Mouse (Mus musculus): ENCODE data around the gene Set. TPM values are rescaled to one million over a fixed set of nuclear protein-coding genes. Genes with fewer than 3 reads are reported as not detected.

Gene Set
- polyA plus RNA-seq, 1 experiment from 2014 or later = 393 TPM

- no peak overlapping the region for H3K4me3 ChIP-seq (ENCODE audit: low read depth, low read length)
- no peak for DNase-seq (ENCODE audit: low spot score)
- H3K4me2 ChIP-seq (ENCODE audit: low read length) = no peak overlapping the region
- H3K27ac ChIP-seq (ENCODE audit: low read depth, low read length) = no peak overlapping the region
- WGBS = 93% methylated on average over 12 of the region's 12 CpGs
- no peak for ATAC-seq
- H3K9ac ChIP-seq (ENCODE audit: low read length) = no peak overlapping the region
- H3K36me3 ChIP-seq (ENCODE audit: control insufficient read depth, insufficient read depth, low read length) = 0 out of 2 replicates have a peak, but pooled peaks cover 8% of the 10 kb centered on the region
- no peaks in the 10 kb centered on the region for H3K27me3 ChIP-seq (replicated peaks; ENCODE audit: control insufficient read depth, insufficient read depth, low read length)
- H3K4me1 ChIP-seq (ENCODE audit: control insufficient read depth, insufficient read depth, low read length) = peaks cover 8% of the 10 kb centered on the region
- no peaks in the 10 kb centered on the region for H3K9me3 ChIP-seq (replicated peaks; ENCODE audit: control insufficient read depth, low read length)
Observed at GRCm38 (mm10) chr2:30091521-30091920, 34.3 kb downstream of the Set start.

GRCm38 (mm10) chr2:30092280-30092918 is 35.2 kb downstream of the Set start:
- DNase-seq (ENCODE audit: low spot score) (no peak), ATAC-seq (no peak)
- WGBS = 49% methylated on average over 6 of the region's 6 CpGs
- Histone ChIP-seq H3K4me1 (ENCODE audit: control insufficient read depth, insufficient read depth, low read length) (peaks cover 8% of the 10 kb centered on the region), H3K9ac (ENCODE audit: low read length) (peak overlapping the region; percentile 72; the same call in 1 of the 2 replicates), H3K27me3 (replicated peaks; ENCODE audit: control insufficient read depth, insufficient read depth, low read length) (no peaks in the 10 kb centered on the region), H3K9me3 (replicated peaks; ENCODE audit: control insufficient read depth, low read length) (no peaks in the 10 kb centered on the region), H3K4me2 (ENCODE audit: low read length) (peak overlapping the region; percentile 75), H3K4me3 (ENCODE audit: low read depth, low read length) (peak overlapping the region; percentile 56), H3K27ac (ENCODE audit: low read depth, low read length) (no peak overlapping the region), H3K36me3 (ENCODE audit: control insufficient read depth, insufficient read depth, low read length) (peaks cover 16% of the 10 kb centered on the region; the same call in 1 of the 2 replicates)

GRCm38 (mm10) chr2:30093471-30094207 is 36.5 kb downstream of the Set start, which contains the start of gene Zdhhc12:
Zdhhc12 (minus strand) TSS chr2:30093648.
- peak within 1 kb of the TSS; percentile 72 for H3K9ac ChIP-seq (ENCODE audit: low read length)
- H3K4me2 ChIP-seq (ENCODE audit: low read length) = peak within 1 kb of the TSS; percentile 75
- peaks cover 25% of the 10 kb centered on the region for H3K36me3 ChIP-seq (ENCODE audit: control insufficient read depth, insufficient read depth, low read length)
- no peaks in the 10 kb centered on the region for H3K27me3 ChIP-seq (replicated peaks; ENCODE audit: control insufficient read depth, insufficient read depth, low read length)
- peaks cover 8% of the 10 kb centered on the region for H3K4me1 ChIP-seq (ENCODE audit: control insufficient read depth, insufficient read depth, low read length)
- ATAC-seq = peak; percentile 97
- under 1% methylated on average over 41 of the region's 51 CpGs for WGBS
- peak within 1 kb of the TSS; percentile 56 for H3K4me3 ChIP-seq (ENCODE audit: low read depth, low read length)
- DNase-seq (ENCODE audit: low spot score) = peak; percentile 96
- H3K27ac ChIP-seq (ENCODE audit: low read depth, low read length) = peak within 1 kb of the TSS; percentile 30; the same call in 1 of the 2 replicates
- H3K9me3 ChIP-seq (replicated peaks; ENCODE audit: control insufficient read depth, low read length) = no peaks in the 10 kb centered on the region

GRCm38 (mm10) chr2:30094208-30094588 is 37.0 kb downstream of the Set start:
- Histone ChIP-seq H3K4me3 (ENCODE audit: low read depth, low read length) (peak overlapping the region; percentile 56), H3K4me1 (ENCODE audit: control insufficient read depth, insufficient read depth, low read length) (peaks cover 8% of the 10 kb centered on the region), H3K4me2 (ENCODE audit: low read length) (peak overlapping the region; percentile 75), H3K27ac (ENCODE audit: low read depth, low read length) (0 out of 2 replicates have a peak overlapping the region, but pooled peaks have one; percentile 30), H3K9ac (ENCODE audit: low read length) (peak overlapping the region; percentile 72), H3K27me3 (replicated peaks; ENCODE audit: control insufficient read depth, insufficient read depth, low read length) (no peaks in the 10 kb centered on the region), H3K9me3 (replicated peaks; ENCODE audit: control insufficient read depth, low read length) (no peaks in the 10 kb centered on the region), H3K36me3 (ENCODE audit: control insufficient read depth, insufficient read depth, low read length) (peaks cover 31% of the 10 kb centered on the region)
- DNase-seq (ENCODE audit: low spot score) (peak; percentile 17), ATAC-seq (no peak)
- WGBS = 2% methylated on average over 13 of the region's 13 CpGs

GRCm38 (mm10) chr2:30095882-30096527 is 38.8 kb downstream of the Set start:
- DNase-seq (ENCODE audit: low spot score) = peak; percentile 61
- no peaks in the 10 kb centered on the region for H3K27me3 ChIP-seq (replicated peaks; ENCODE audit: control insufficient read depth, insufficient read depth, low read length)
- peaks cover 8% of the 10 kb centered on the region for H3K4me1 ChIP-seq (ENCODE audit: control insufficient read depth, insufficient read depth, low read length)
- peaks cover 41% of the 10 kb centered on the region for H3K36me3 ChIP-seq (ENCODE audit: control insufficient read depth, insufficient read depth, low read length)
- no peak overlapping the region for H3K4me3 ChIP-seq (ENCODE audit: low read depth, low read length)
- no peaks in the 10 kb centered on the region for H3K9me3 ChIP-seq (replicated peaks; ENCODE audit: control insufficient read depth, low read length)
- 87% methylated on average over 2 of the region's 2 CpGs for WGBS
- ATAC-seq = no peak
- no peak overlapping the region for H3K4me2 ChIP-seq (ENCODE audit: low read length)
- no peak overlapping the region for H3K27ac ChIP-seq (ENCODE audit: low read depth, low read length)
- H3K9ac ChIP-seq (ENCODE audit: low read length) = no peak overlapping the region

- H3K27me3 ChIP-seq (replicated peaks; ENCODE audit: control insufficient read depth, insufficient read depth, low read length) = no peaks in the 10 kb centered on the region
- ATAC-seq (no peak), DNase-seq (ENCODE audit: low spot score) (no peak)
- 80% methylated on average over 4 of the region's 4 CpGs for WGBS
- H3K9ac ChIP-seq (ENCODE audit: low read length) = no peak overlapping the region
- H3K4me1 ChIP-seq (ENCODE audit: control insufficient read depth, insufficient read depth, low read length) = no peaks in the 10 kb centered on the region
- no peak overlapping the region for H3K4me2 ChIP-seq (ENCODE audit: low read length)
- no peaks in the 10 kb centered on the region for H3K9me3 ChIP-seq (replicated peaks; ENCODE audit: control insufficient read depth, low read length)
- no peak overlapping the region for H3K4me3 ChIP-seq (ENCODE audit: low read depth, low read length)
- H3K36me3 ChIP-seq (ENCODE audit: control insufficient read depth, insufficient read depth, low read length) = peaks cover 75% of the 10 kb centered on the region
- H3K27ac ChIP-seq (ENCODE audit: low read depth, low read length) = no peak overlapping the region
Observed at GRCm38 (mm10) chr2:30100214-30100613, 43.0 kb downstream of the Set start.

- Histone ChIP-seq H3K27me3 (replicated peaks; ENCODE audit: control insufficient read depth, insufficient read depth, low read length) (no peaks in the 10 kb centered on the region), H3K4me2 (ENCODE audit: low read length) (no peak overlapping the region), H3K27ac (ENCODE audit: low read depth, low read length) (no peak overlapping the region), H3K36me3 (ENCODE audit: control insufficient read depth, insufficient read depth, low read length) (peaks cover 92% of the 10 kb centered on the region), H3K4me3 (ENCODE audit: low read depth, low read length) (no peak overlapping the region), H3K4me1 (ENCODE audit: control insufficient read depth, insufficient read depth, low read length) (no peaks in the 10 kb centered on the region), H3K9ac (ENCODE audit: low read length) (no peak overlapping the region), H3K9me3 (replicated peaks; ENCODE audit: control insufficient read depth, low read length) (no peaks in the 10 kb centered on the region)
- ATAC-seq = no peak
- DNase-seq (ENCODE audit: low spot score) = peak; percentile 32
Observed at GRCm38 (mm10) chr2:30106364-30106763, 49.2 kb downstream of the Set start.

- 92% methylated on average over 5 of the region's 5 CpGs for WGBS
- no peak overlapping the region for H3K4me3 ChIP-seq (ENCODE audit: low read depth, low read length)
- no peaks in the 10 kb centered on the region for H3K9me3 ChIP-seq (replicated peaks; ENCODE audit: control insufficient read depth, low read length)
- H3K27me3 ChIP-seq (replicated peaks; ENCODE audit: control insufficient read depth, insufficient read depth, low read length) = no peaks in the 10 kb centered on the region
- DNase-seq (ENCODE audit: low spot score) = no peak
- ATAC-seq = no peak
- no peak overlapping the region for H3K4me2 ChIP-seq (ENCODE audit: low read length)
- no peaks in the 10 kb centered on the region for H3K4me1 ChIP-seq (ENCODE audit: control insufficient read depth, insufficient read depth, low read length)
- H3K36me3 ChIP-seq (ENCODE audit: control insufficient read depth, insufficient read depth, low read length) = peaks cover 89% of the 10 kb centered on the region
- no peak overlapping the region for H3K27ac ChIP-seq (ENCODE audit: low read depth, low read length)
- no peak overlapping the region for H3K9ac ChIP-seq (ENCODE audit: low read length)
Observed at GRCm38 (mm10) chr2:30107646-30108045, 50.5 kb downstream of the Set start.

Measured in forebrain, embryonic 14.5 days (tissue).